Mouse (Mus musculus): ENCODE data around the gene Pak1ip1. TPM values are rescaled to one million over a fixed set of nuclear protein-coding genes. Genes with fewer than 3 reads are reported as not detected.
"Not testable (repeated sequence)": the region's sequence is repeated elsewhere in the genome, so short reads cannot be mapped to it uniquely, and the experiment has no call there.

Gene Pak1ip1
- polyA plus RNA-seq, 1 experiment: 55.1 TPM

- no peaks in the 10 kb centered on the region for H3K4me1 ChIP-seq (ENCODE audit: control insufficient read depth, insufficient read depth, low read length)
- no peak overlapping the region for H3K4me3 ChIP-seq (replicated peaks; ENCODE audit: insufficient read depth, low read depth, low read length)
- no peak for DNase-seq
- 85% methylated on average over 5 of the region's 5 CpGs for WGBS
- no peak overlapping the region for H3K27ac ChIP-seq (ENCODE audit: insufficient read depth, low read length)
- TF ChIP-seq CTCF (IDR thresholded peaks at IDR 0.05; ENCODE audit: borderline replicate concordance, insufficient read depth, low read depth, low read length) (no peak), POLR2A (IDR thresholded peaks at IDR 0.05; ENCODE audit: borderline replicate concordance, insufficient read depth, low read length) (no peak)
- no peaks in the 10 kb centered on the region for H3K27me3 ChIP-seq (ENCODE audit: control insufficient read depth, insufficient read depth, low read length)
These were observed 29.6 kb upstream of the Pak1ip1 start for GRCm38 (mm10) chr13:40971261-40971660.

GRCm38 (mm10) chr13:40971831-40972230 lies 29.0 kb upstream of the Pak1ip1 start:
- Histone ChIP-seq H3K27ac (ENCODE audit: insufficient read depth, low read length) (no peak overlapping the region), H3K27me3 (ENCODE audit: control insufficient read depth, insufficient read depth, low read length) (no peaks in the 10 kb centered on the region), H3K4me3 (replicated peaks; ENCODE audit: insufficient read depth, low read depth, low read length) (no peak overlapping the region), H3K4me1 (ENCODE audit: control insufficient read depth, insufficient read depth, low read length) (no peaks in the 10 kb centered on the region)
- TF ChIP-seq POLR2A (IDR thresholded peaks at IDR 0.05; ENCODE audit: borderline replicate concordance, insufficient read depth, low read length) (no peak), CTCF (IDR thresholded peaks at IDR 0.05; ENCODE audit: borderline replicate concordance, insufficient read depth, low read depth, low read length) (no peak)
- 77% methylated on average over 2 of the region's 2 CpGs for WGBS
- no peak for DNase-seq

- no peaks in the 10 kb centered on the region for H3K4me1 ChIP-seq (ENCODE audit: control insufficient read depth, insufficient read depth, low read length)
- H3K4me3 ChIP-seq (replicated peaks; ENCODE audit: insufficient read depth, low read depth, low read length): no peak overlapping the region
- WGBS: 67% methylated on average over 5 of the region's 5 CpGs
- H3K27me3 ChIP-seq (ENCODE audit: control insufficient read depth, insufficient read depth, low read length): no peaks in the 10 kb centered on the region
- no peak for DNase-seq
- H3K27ac ChIP-seq (ENCODE audit: insufficient read depth, low read length): no peak overlapping the region
- TF ChIP-seq CTCF (IDR thresholded peaks at IDR 0.05; ENCODE audit: borderline replicate concordance, insufficient read depth, low read depth, low read length) (no peak), POLR2A (IDR thresholded peaks at IDR 0.05; ENCODE audit: borderline replicate concordance, insufficient read depth, low read length) (no peak)
These were observed 27.8 kb upstream of the Pak1ip1 start for GRCm38 (mm10) chr13:40972976-40973375.

- TF ChIP-seq CTCF (IDR thresholded peaks at IDR 0.05; ENCODE audit: borderline replicate concordance, insufficient read depth, low read depth, low read length) (peak; percentile 38; the same call in 1 of the 2 replicates), POLR2A (IDR thresholded peaks at IDR 0.05; ENCODE audit: borderline replicate concordance, insufficient read depth, low read length) (no peak)
- no peak overlapping the region for H3K4me3 ChIP-seq (replicated peaks; ENCODE audit: insufficient read depth, low read depth, low read length)
- peak in 1 of 2 experiments; percentile 13 for DNase-seq
- H3K27ac ChIP-seq (ENCODE audit: insufficient read depth, low read length): no peak overlapping the region
- 13% methylated on average over 7 of the region's 7 CpGs for WGBS
- no peaks in the 10 kb centered on the region for H3K4me1 ChIP-seq (ENCODE audit: control insufficient read depth, insufficient read depth, low read length)
- no peaks in the 10 kb centered on the region for H3K27me3 ChIP-seq (ENCODE audit: control insufficient read depth, insufficient read depth, low read length)
These were observed 23.2 kb upstream of the Pak1ip1 start for GRCm38 (mm10) chr13:40977609-40978008.

- DNase-seq: no peak
These were observed 22.2 kb upstream of the Pak1ip1 start for GRCm38 (mm10) chr13:40978652-40979051.

GRCm38 (mm10) chr13:40979321-40979720 lies 21.5 kb upstream of the Pak1ip1 start:
- H3K27me3 ChIP-seq (ENCODE audit: control insufficient read depth, insufficient read depth, low read length): no peaks in the 10 kb centered on the region
- 35% methylated on average over 2 of the region's 2 CpGs for WGBS
- TF ChIP-seq POLR2A (IDR thresholded peaks at IDR 0.05; ENCODE audit: borderline replicate concordance, insufficient read depth, low read length) (no peak), CTCF (IDR thresholded peaks at IDR 0.05; ENCODE audit: borderline replicate concordance, insufficient read depth, low read depth, low read length) (no peak)
- no peak for DNase-seq
- no peak overlapping the region for H3K4me3 ChIP-seq (replicated peaks; ENCODE audit: insufficient read depth, low read depth, low read length)
- 0 out of 2 replicates have a peak overlapping the region, but pooled peaks have one; percentile 6 for H3K27ac ChIP-seq (ENCODE audit: insufficient read depth, low read length)
- no peaks in the 10 kb centered on the region for H3K4me1 ChIP-seq (ENCODE audit: control insufficient read depth, insufficient read depth, low read length)

More at GRCm38 (mm10) chr13:40978652-40979051, 22.2 kb upstream of the Pak1ip1 start:
- no peak overlapping the region for H3K4me3 ChIP-seq (replicated peaks; ENCODE audit: insufficient read depth, low read depth, low read length)
- TF ChIP-seq CTCF (IDR thresholded peaks at IDR 0.05; ENCODE audit: borderline replicate concordance, insufficient read depth, low read depth, low read length): no peak
- TF ChIP-seq POLR2A (IDR thresholded peaks at IDR 0.05; ENCODE audit: borderline replicate concordance, insufficient read depth, low read length): no peak
- WGBS: 86% methylated on average over 4 of the region's 4 CpGs
- H3K27ac ChIP-seq (ENCODE audit: insufficient read depth, low read length): no peak overlapping the region
- no peaks in the 10 kb centered on the region for H3K27me3 ChIP-seq (ENCODE audit: control insufficient read depth, insufficient read depth, low read length)
- H3K4me1 ChIP-seq (ENCODE audit: control insufficient read depth, insufficient read depth, low read length): no peaks in the 10 kb centered on the region

GRCm38 (mm10) chr13:40982759-40983158 lies 18.1 kb upstream of the Pak1ip1 start:
- TF ChIP-seq POLR2A (IDR thresholded peaks at IDR 0.05; ENCODE audit: borderline replicate concordance, insufficient read depth, low read length) (no peak), CTCF (IDR thresholded peaks at IDR 0.05; ENCODE audit: borderline replicate concordance, insufficient read depth, low read depth, low read length) (no peak)
- Histone ChIP-seq H3K4me3 (replicated peaks; ENCODE audit: insufficient read depth, low read depth, low read length) (no peak overlapping the region), H3K27me3 (ENCODE audit: control insufficient read depth, insufficient read depth, low read length) (no peaks in the 10 kb centered on the region), H3K4me1 (ENCODE audit: control insufficient read depth, insufficient read depth, low read length) (no peaks in the 10 kb centered on the region), H3K27ac (ENCODE audit: insufficient read depth, low read length) (no peak overlapping the region)
- no peak for DNase-seq
- 76% methylated on average over 1 of the region's 1 CpGs for WGBS

GRCm38 (mm10) chr13:40986081-40986480 lies 14.7 kb upstream of the Pak1ip1 start:
- Histone ChIP-seq H3K27me3 (ENCODE audit: control insufficient read depth, insufficient read depth, low read length) (no peaks in the 10 kb centered on the region), H3K27ac (ENCODE audit: insufficient read depth, low read length) (no peak overlapping the region), H3K4me3 (replicated peaks; ENCODE audit: insufficient read depth, low read depth, low read length) (no peak overlapping the region), H3K4me1 (ENCODE audit: control insufficient read depth, insufficient read depth, low read length) (no peaks in the 10 kb centered on the region)
- 92% methylated on average over 5 of the region's 5 CpGs for WGBS
- no peak for DNase-seq
- TF ChIP-seq CTCF (IDR thresholded peaks at IDR 0.05; ENCODE audit: borderline replicate concordance, insufficient read depth, low read depth, low read length): no peak
- no peak for TF ChIP-seq POLR2A (IDR thresholded peaks at IDR 0.05; ENCODE audit: borderline replicate concordance, insufficient read depth, low read length)

- H3K27me3 ChIP-seq (ENCODE audit: control insufficient read depth, insufficient read depth, low read length); DNase-seq; H3K4me3 ChIP-seq (replicated peaks; ENCODE audit: insufficient read depth, low read depth, low read length); H3K4me1 ChIP-seq (ENCODE audit: control insufficient read depth, insufficient read depth, low read length); H3K27ac ChIP-seq (ENCODE audit: insufficient read depth, low read length): not testable (repeated sequence)
- 58% methylated on average over 4 of the region's 4 CpGs for WGBS
These were observed 13.1 kb upstream of the Pak1ip1 start for GRCm38 (mm10) chr13:40987608-40988303.

Measured in cerebellum, adult 2 months (tissue).